Mouse (Mus musculus) heart, postnatal 25 days (tissue): ENCODE measurements around the gene Gm49601. TPM values are rescaled to one million over a fixed set of nuclear protein-coding genes. Genes with fewer than 3 reads are reported as not detected.

Experiments
- DNase-seq: peaks from one replicate; pipeline ENCODE4 v3.0.0; 2022; ENCODE audit warnings: low spot score
- intact Hi-C: fragments of 180-260 bp; cut with DNase I; formaldehyde crosslinking; loops from one replicate; pipeline ENCODE4 v1.15.1; 2025
- total RNA-seq, 2 experiments: library from RNA; stranded (reverse); gene quantifications; 2 replicates each; pipeline ENCODE4 v1.2.3; 2021

Gm49601 gene
- total RNA-seq, 2 experiments from 2014 or later, result 1.0 to 1.6 TPM

- no peak for DNase-seq
- intact Hi-C loops, result no loop called here
Measured at GRCm38 (mm10) chr16:18586076-18586905, 39.9 kb downstream of the Gm49601 start.

GRCm38 (mm10) chr16:18585676-18586075, 40.6 kb downstream of the Gm49601 start:
- intact Hi-C loops, result no loop called here
- DNase-seq, result no peak

- intact Hi-C loops, result no loop called here
- no peak for DNase-seq
Measured at GRCm38 (mm10) chr16:18584901-18585510, 41.2 kb downstream of the Gm49601 start.

GRCm38 (mm10) chr16:18583673-18584357, 42.4 kb downstream of the Gm49601 start:
- intact Hi-C loops, result no loop called here

GRCm38 (mm10) chr16:18583169-18583568, 43.1 kb downstream of the Gm49601 start:
- intact Hi-C loops, result no loop called here
- no peak for DNase-seq

More at GRCm38 (mm10) chr16:18583673-18584357, 42.4 kb downstream of the Gm49601 start:
- no peak for DNase-seq

- no peak for DNase-seq
- intact Hi-C loops, result no loop called here
Measured at GRCm38 (mm10) chr16:18582426-18583148, 43.6 kb downstream of the Gm49601 start.

GRCm38 (mm10) chr16:18581623-18582205, 44.5 kb downstream of the Gm49601 start:
- no peak for DNase-seq
- intact Hi-C loops, result no loop called here

GRCm38 (mm10) chr16:18581050-18581622, 45.1 kb downstream of the Gm49601 start:
- DNase-seq, result no peak
- intact Hi-C loops, result no loop called here

GRCm38 (mm10) chr16:18580389-18580788, 45.8 kb downstream of the Gm49601 start:
- intact Hi-C loops, result no loop called here
- no peak for DNase-seq

GRCm38 (mm10) chr16:18577599-18578160, 48.5 kb downstream of the Gm49601 start:
- intact Hi-C loops, result no loop called here

GRCm38 (mm10) chr16:18577071-18577470, 49.2 kb downstream of the Gm49601 start:
- intact Hi-C loops, result no loop called here
- DNase-seq, result no peak

More at GRCm38 (mm10) chr16:18577599-18578160, 48.5 kb downstream of the Gm49601 start:
- no peak for DNase-seq

GRCm38 (mm10) chr16:18574196-18574595, 52.0 kb downstream of the Gm49601 start:
- intact Hi-C loops, result no loop called here
- DNase-seq, result no peak

Other genes starting within 250 kb of the Gm49601 start
- 10 to 100 TPM; 36.1 to 38.2 TPM for gene Txnrd2, start 200.0 kb downstream of the Gm49601 start, total RNA-seq
- 100 to 1,000 TPM; 112 TPM for gene Comt, start 199.6 kb downstream of the Gm49601 start, total RNA-seq
- gene Gnb1l, start 127.7 kb downstream of the Gm49601 start, total RNA-seq, result 1 to 10 TPM; 4.9 to 5.6 TPM
- 1 to 10 TPM; 3.3 to 4.6 TPM for gene Rtl10, start 127.5 kb downstream of the Gm49601 start, total RNA-seq
- gene Tbx1, start 35.8 kb downstream of the Gm49601 start, total RNA-seq, result under 1 TPM; 0.68 to 0.78 TPM
- 1 to 10 TPM in 1 of 2 experiments, under 1 TPM in 1; 0.36 to 1.1 TPM for gene Gp1bb, start 4.0 kb downstream of the Gm49601 start, total RNA-seq
- gene Sept5, start 3.5 kb upstream of the Gm49601 start, total RNA-seq, result 1 to 10 TPM; 3.9 to 4.6 TPM
- 10 to 100 TPM; 26.9 to 34.2 TPM for gene Cldn5, start 150.4 kb upstream of the Gm49601 start, total RNA-seq
- gene Ufd1, start 185.4 kb upstream of the Gm49601 start, total RNA-seq, result 10 to 100 TPM; 51.7 to 58.3 TPM
- 1 to 10 TPM; 2.7 to 4.1 TPM for gene Cdc45, start 185.6 kb upstream of the Gm49601 start, total RNA-seq
- 10 to 100 TPM; 21.1 to 24.2 TPM for gene 2510002D24Rik, start 210.2 kb upstream of the Gm49601 start, total RNA-seq
- 1 to 10 TPM in 1 of 2 experiments, not detected in 1; 1.5 TPM for gene Gm28539, start 210.2 kb upstream of the Gm49601 start, total RNA-seq